Mouse (Mus musculus) cerebellum, adult 2 months (tissue): ENCODE results near the gene Gm43552.

ENCODE experiments used
- CTCF ChIP-seq: fragments of 200-500 bp; IDR thresholded peaks from 2 replicates; pipeline ENCODE4 v1.5.1; 2011; ENCODE audit warnings: low read depth, mild to moderate bottlenecking, control low read depth, low read length, moderate library complexity, borderline replicate concordance; ENCODE audit not compliant: insufficient read depth
- POLR2A ChIP-seq: fragments of 200-500 bp; IDR thresholded peaks from 2 replicates; pipeline ENCODE4 v1.6.1; 2011; ENCODE audit warnings: low read length, control low read depth, borderline replicate concordance; ENCODE audit not compliant: insufficient read depth

GRCm38 (mm10) chr5:65525674-65526443, 33.2 kb upstream of the Gm43552 start:
- TF ChIP-seq CTCF (peak; percentile 43; the same call in 1 of the 2 replicates), POLR2A (no peak)
